Mouse (Mus musculus) forebrain, embryonic 12.5 days (tissue): Measurements from ENCODE around the gene Gck. TPM values are rescaled to one million over a fixed set of nuclear protein-coding genes. Genes with fewer than 3 reads are reported as not detected.
"Not testable (repeated sequence)": the region's sequence is repeated elsewhere in the genome, so short reads cannot be mapped to it uniquely, and the experiment has no call there.

Source experiments
- ATAC-seq: fragments of 200-750 bp; cut with Nextera tagmentation; 2 replicates; pipeline ENCODE4 v1.8.0; 2017; ENCODE audit warnings: moderate TSS enrichment; ENCODE audit not compliant: low FRiP score
- H3K27ac ChIP-seq: fragments of 300-500 bp; sonication (generic); 2 replicates; pipeline ENCODE4 v1.5.1; 2016; ENCODE audit warnings: mild to moderate bottlenecking
- H3K27me3 ChIP-seq: fragments of 300-500 bp; sonication (generic); 2 replicates; pipeline ENCODE4 v1.6.1; 2016; ENCODE audit warnings: mild to moderate bottlenecking
- H3K36me3 ChIP-seq: fragments of 300-500 bp; sonication (generic); replicated peaks from 2 replicates; pipeline ENCODE4 v1.6.1; 2016; ENCODE audit warnings: mild to moderate bottlenecking
- H3K4me1 ChIP-seq: fragments of 300-500 bp; sonication (generic); 2 replicates; pipeline ENCODE4 v1.6.1; 2016
- H3K4me2 ChIP-seq: fragments of 300-500 bp; sonication (generic); 2 replicates; pipeline ENCODE4 v1.6.1; 2016; ENCODE audit warnings: mild to moderate bottlenecking, moderate library complexity
- H3K4me3 ChIP-seq: fragments of 300-500 bp; sonication (generic); replicated peaks from 2 replicates; pipeline ENCODE4 v1.5.1; 2016; ENCODE audit warnings: mild to moderate bottlenecking
- H3K9ac ChIP-seq: fragments of 300-500 bp; sonication (generic); 2 replicates; pipeline ENCODE4 v1.6.1; 2016; ENCODE audit warnings: mild to moderate bottlenecking
- H3K9me3 ChIP-seq: fragments of 300-500 bp; sonication (generic); 2 replicates; pipeline ENCODE4 v1.6.1; 2016
- WGBS: fragments of 180-500 bp; shearing (Covaris S2); methylation state at CpG from one replicate; pipeline ENCODE4 v1.1.7; 2016; 5-methylcytosine and 5-hydroxymethylcytosine counted together
- polyA plus RNA-seq: library from polyadenylated mRNA; unstranded; fragments of >200 nt; fragmentation: Nextera tagmentation; extraction: Ambion mirVana; gene quantifications from 2 replicates; pipeline ENCODE4 v1.2.1, GENCODE M21; 2016

The Gck gene
- polyA plus RNA-seq, 1 experiment from 2014 or later, result 3.5 TPM

GRCm38 (mm10) chr11:5904357-5904756 is 45.5 kb downstream of the Gck start:
- Histone ChIP-seq H3K9ac (no peak overlapping the region), H3K27ac (no peak overlapping the region), H3K4me3 (no peak overlapping the region), H3K4me1 (peaks cover 22% of the 10 kb centered on the region), H3K4me2 (no peak overlapping the region), H3K27me3 (peaks cover 29% of the 10 kb centered on the region), H3K36me3 (no peaks in the 10 kb centered on the region), H3K9me3 (no peaks in the 10 kb centered on the region)
- 92% methylated on average over 19 of the region's 19 CpGs for WGBS
- no peak for ATAC-seq

GRCm38 (mm10) chr11:5903844-5904243 is 46.0 kb downstream of the Gck start:
- H3K4me1 ChIP-seq, result peaks cover 22% of the 10 kb centered on the region
- H3K9ac ChIP-seq, result no peak overlapping the region
- ATAC-seq, result no peak
- WGBS, result 92% methylated on average over 2 of the region's 2 CpGs
- H3K9me3 ChIP-seq, result no peaks in the 10 kb centered on the region
- H3K27me3 ChIP-seq, result peaks cover 31% of the 10 kb centered on the region
- H3K4me2 ChIP-seq, result no peak overlapping the region
- H3K27ac ChIP-seq, result no peak overlapping the region
- H3K4me3 ChIP-seq, result no peak overlapping the region
- H3K36me3 ChIP-seq, result no peaks in the 10 kb centered on the region

GRCm38 (mm10) chr11:5902390-5902789 is 47.5 kb downstream of the Gck start:
- H3K27me3 ChIP-seq, result peaks cover 45% of the 10 kb centered on the region
- 6% methylated on average over 6 of the region's 6 CpGs for whole genome bisulfite sequencing
- H3K36me3 ChIP-seq, result no peaks in the 10 kb centered on the region
- H3K4me1 ChIP-seq, result peaks cover 28% of the 10 kb centered on the region
- H3K9me3 ChIP-seq, result no peaks in the 10 kb centered on the region
- H3K27ac ChIP-seq, result peak overlapping the region; percentile 46; the same call in 1 of the 2 replicates
- ATAC-seq, result peak; percentile 55
- H3K4me2 ChIP-seq, result peak overlapping the region; percentile 75
- H3K4me3 ChIP-seq, result peak overlapping the region; percentile 41
- peak overlapping the region; percentile 63 for H3K9ac ChIP-seq

GRCm38 (mm10) chr11:5901950-5902349 is 47.9 kb downstream of the Gck start:
- peak; percentile 79 for ATAC-seq
- Histone ChIP-seq H3K4me3 (peak overlapping the region; percentile 41), H3K27me3 (peaks cover 50% of the 10 kb centered on the region), H3K4me1 (peaks cover 31% of the 10 kb centered on the region), H3K9ac (peak overlapping the region; percentile 63), H3K36me3 (no peaks in the 10 kb centered on the region), H3K27ac (peak overlapping the region; percentile 46; the same call in 1 of the 2 replicates), H3K4me2 (peak overlapping the region; percentile 75), H3K9me3 (no peaks in the 10 kb centered on the region)
- WGBS, result under 1% methylated on average over 32 of the region's 32 CpGs

- ATAC-seq, result no peak
Measured at GRCm38 (mm10) chr11:5901320-5901719, 48.6 kb downstream of the Gck start.

GRCm38 (mm10) chr11:5899286-5899685 is 50.6 kb downstream of the Gck start:
- H3K4me2 ChIP-seq, result no peak overlapping the region
- H3K27me3 ChIP-seq, result peaks cover 58% of the 10 kb centered on the region
- H3K4me3 ChIP-seq, result no peak overlapping the region
- ATAC-seq, result no peak
- H3K27ac ChIP-seq, result no peak overlapping the region
- H3K36me3 ChIP-seq, result no peaks in the 10 kb centered on the region
- 94% methylated on average over 10 of the region's 10 CpGs for WGBS
- no peaks in the 10 kb centered on the region for H3K9me3 ChIP-seq
- H3K4me1 ChIP-seq, result peaks cover 31% of the 10 kb centered on the region
- H3K9ac ChIP-seq, result no peak overlapping the region

More at GRCm38 (mm10) chr11:5901320-5901719, 48.6 kb downstream of the Gck start:
- WGBS, result 11% methylated on average over 3 of the region's 3 CpGs
- peak overlapping the region; percentile 41 for H3K4me3 ChIP-seq
- H3K9ac ChIP-seq, result peak overlapping the region; percentile 63
- H3K4me1 ChIP-seq, result peaks cover 31% of the 10 kb centered on the region
- H3K9me3 ChIP-seq, result no peaks in the 10 kb centered on the region
- peaks cover 56% of the 10 kb centered on the region for H3K27me3 ChIP-seq
- no peaks in the 10 kb centered on the region for H3K36me3 ChIP-seq
- peak overlapping the region; percentile 21; the same call in 1 of the 2 replicates for H3K27ac ChIP-seq
- H3K4me2 ChIP-seq, result peak overlapping the region; percentile 75

GRCm38 (mm10) chr11:5898531-5898930 is 51.4 kb downstream of the Gck start, which contains the start of gene Myl7:
Gene Myl7 (minus strand): TSS chr11:5898782.
- WGBS, result 76% methylated on average over 5 of the region's 5 CpGs
- Histone ChIP-seq H3K36me3 (no peaks in the 10 kb centered on the region), H3K9ac (no peak within 1 kb of the TSS), H3K4me3 (no peak within 1 kb of the TSS), H3K27me3 (peaks cover 58% of the 10 kb centered on the region), H3K27ac (no peak within 1 kb of the TSS), H3K9me3 (no peaks in the 10 kb centered on the region), H3K4me2 (no peak within 1 kb of the TSS; the same call in 1 of the 2 replicates), H3K4me1 (peaks cover 31% of the 10 kb centered on the region)
- ATAC-seq, result no peak

GRCm38 (mm10) chr11:5897839-5898238 is 52.0 kb downstream of the Gck start:
- WGBS, result 15% methylated on average over 10 of the region's 10 CpGs
- Histone ChIP-seq H3K9ac (no peak overlapping the region), H3K9me3 (no peaks in the 10 kb centered on the region), H3K36me3 (no peaks in the 10 kb centered on the region), H3K27me3 (peaks cover 52% of the 10 kb centered on the region), H3K27ac (no peak overlapping the region), H3K4me1 (peaks cover 30% of the 10 kb centered on the region), H3K4me2 (no peak overlapping the region), H3K4me3 (no peak overlapping the region)
- no peak for ATAC-seq

- Histone ChIP-seq H3K9ac (no peak overlapping the region), H3K36me3 (no peaks in the 10 kb centered on the region), H3K27me3 (peaks cover 47% of the 10 kb centered on the region), H3K27ac (no peak overlapping the region), H3K4me2 (peak overlapping the region; percentile 8; the same call in 1 of the 2 replicates), H3K4me3 (no peak overlapping the region), H3K9me3 (no peaks in the 10 kb centered on the region), H3K4me1 (peaks cover 27% of the 10 kb centered on the region)
- no peak for ATAC-seq
- WGBS, result 15% methylated on average over 16 of the region's 16 CpGs
Measured at GRCm38 (mm10) chr11:5897230-5897629, 52.7 kb downstream of the Gck start.

GRCm38 (mm10) chr11:5893807-5894206 is 56.1 kb downstream of the Gck start:
- Histone ChIP-seq H3K9me3 (no peaks in the 10 kb centered on the region), H3K4me3 (no peak overlapping the region), H3K4me2 (no peak overlapping the region), H3K27me3 (peaks cover 27% of the 10 kb centered on the region), H3K4me1 (peaks cover 16% of the 10 kb centered on the region), H3K27ac (no peak overlapping the region), H3K9ac (no peak overlapping the region), H3K36me3 (no peaks in the 10 kb centered on the region)
- no peak for ATAC-seq
- WGBS, result 69% methylated on average over 6 of the region's 6 CpGs

- H3K4me2 ChIP-seq, result no peak overlapping the region
- no peaks in the 10 kb centered on the region for H3K36me3 ChIP-seq
- 58% methylated on average over 4 of the region's 4 CpGs for WGBS
- peaks cover 18% of the 10 kb centered on the region for H3K27me3 ChIP-seq
- H3K27ac ChIP-seq, result peak overlapping the region; percentile 42; the same call in 1 of the 2 replicates
- no peak overlapping the region for H3K9ac ChIP-seq
- peaks cover 14% of the 10 kb centered on the region for H3K4me1 ChIP-seq
- H3K4me3 ChIP-seq, result no peak overlapping the region
- no peak for ATAC-seq
- H3K9me3 ChIP-seq, result no peaks in the 10 kb centered on the region
Measured at GRCm38 (mm10) chr11:5892810-5893368, 57.0 kb downstream of the Gck start.

GRCm38 (mm10) chr11:5892151-5892591 is 57.7 kb downstream of the Gck start:
- Histone ChIP-seq H3K27me3 (peaks cover 11% of the 10 kb centered on the region), H3K9me3 (no peaks in the 10 kb centered on the region), H3K9ac (no peak overlapping the region), H3K4me3 (no peak overlapping the region), H3K27ac (peak overlapping the region; percentile 42; the same call in 1 of the 2 replicates), H3K36me3 (no peaks in the 10 kb centered on the region), H3K4me1 (peaks cover 12% of the 10 kb centered on the region), H3K4me2 (no peak overlapping the region)
- 74% methylated on average over 8 of the region's 8 CpGs for WGBS
- no peak for ATAC-seq

GRCm38 (mm10) chr11:5888563-5888962 is 61.3 kb downstream of the Gck start:
- H3K27ac ChIP-seq, H3K9me3 ChIP-seq, H3K27me3 ChIP-seq, H3K9ac ChIP-seq, ATAC-seq, H3K36me3 ChIP-seq, H3K4me3 ChIP-seq, H3K4me2 ChIP-seq: not testable (repeated sequence)
- peaks cover 22% of the 10 kb centered on the region for H3K4me1 ChIP-seq
- 76% methylated on average over 5 of the region's 5 CpGs for WGBS
